Comparison of ENCODE assay signal across 20 mouse cellular contexts in the genomic region with DNA sequence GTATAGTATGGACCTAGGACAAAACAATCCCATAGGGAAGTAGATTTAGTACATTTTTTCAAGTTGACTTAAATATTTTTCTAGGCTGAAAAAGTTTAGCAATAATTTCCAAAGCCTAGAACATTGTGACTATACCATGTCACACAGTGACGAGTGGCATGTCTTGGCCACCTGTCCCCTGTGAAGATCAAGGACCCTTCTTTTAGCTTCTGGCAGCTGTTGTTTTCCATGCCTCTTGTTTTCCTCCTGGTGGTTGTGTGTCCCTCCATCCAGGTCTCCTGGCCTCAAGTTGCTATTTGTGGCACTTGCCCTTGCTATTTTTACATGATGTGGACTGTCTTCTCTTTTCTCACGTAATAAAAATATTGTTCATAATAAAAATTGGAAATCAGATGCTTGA.
"Had no signal": no experiment of that assay in that cellular context is flagged by ENCODE, and none has a peak within 500 bp of the region (broad histone marks: within the 10 kb centered on the region; RNA-seq: fewer than 3 reads in every experiment).

No protein-coding gene starts in this region.

- H3K36me3 ChIP-seq: limb, embryonic 13.5 days; liver, embryonic 13.5 days; midbrain, embryonic 12.5 days; midbrain, embryonic 15.5 days; neural tube, embryonic 13.5 days; stomach, embryonic 15.5 days had no signal

- H3K4me1 ChIP-seq: limb, embryonic 13.5 days; liver, embryonic 13.5 days; midbrain, embryonic 12.5 days; midbrain, embryonic 15.5 days; neural tube, embryonic 13.5 days; stomach, embryonic 15.5 days had no signal

- H3K9me3 ChIP-seq: limb, embryonic 13.5 days; liver, embryonic 13.5 days; midbrain, embryonic 12.5 days; midbrain, embryonic 15.5 days; neural tube, embryonic 13.5 days; stomach, embryonic 15.5 days had no signal

- H3K4me2 ChIP-seq: limb, embryonic 13.5 days; liver, embryonic 13.5 days; midbrain, embryonic 12.5 days; midbrain, embryonic 15.5 days; neural tube, embryonic 13.5 days; stomach, embryonic 15.5 days had no signal

- H3K27ac ChIP-seq: kidney, postnatal 0 days; layer of hippocampus, adult 2 months; limb, embryonic 13.5 days; liver, embryonic 13.5 days; midbrain, embryonic 12.5 days; midbrain, embryonic 15.5 days; neural tube, embryonic 13.5 days; stomach, embryonic 15.5 days had no signal

- DNase-seq: kidney, adult 11 months; kidney, adult 8-10 months; kidney, postnatal 25 days; layer of hippocampus, adult 9-11 months; left cerebral cortex, postnatal 4 days; liver, embryonic 13.5 days; lung, adult 2 months; lung, postnatal 14 days; lung, postnatal 4 days; retina, postnatal 1 day; right cerebral cortex, postnatal 25 days; spleen, adult 18-20 months; thymus, postnatal 25 days had no signal

- ATAC-seq: midbrain, embryonic 15.5 days had no signal

- H3K9ac ChIP-seq: limb, embryonic 13.5 days; liver, embryonic 13.5 days; midbrain, embryonic 12.5 days; midbrain, embryonic 15.5 days; neural tube, embryonic 13.5 days; stomach, embryonic 15.5 days had no signal

- H3K4me3 ChIP-seq: layer of hippocampus, adult 2 months; limb, embryonic 13.5 days; liver, embryonic 13.5 days; midbrain, embryonic 12.5 days; midbrain, embryonic 15.5 days; neural tube, embryonic 13.5 days; stomach, embryonic 15.5 days had no signal

- H3K27me3 ChIP-seq: limb, embryonic 13.5 days; liver, embryonic 13.5 days; midbrain, embryonic 12.5 days; midbrain, embryonic 15.5 days; neural tube, embryonic 13.5 days; stomach, embryonic 15.5 days had no signal
